Mouse (Mus musculus) liver, postnatal 0 days (tissue): ENCODE data around the gene Ptpn13.

Source experiments
- CTCF ChIP-seq: sonication (generic); IDR thresholded peaks from 2 replicates; pipeline ENCODE4 v1.5.1; 2016; ENCODE audit warnings: antibody characterized with exemption, low read depth
- EP300 ChIP-seq: IDR thresholded peaks from 2 replicates; pipeline ENCODE4 v1.6.1; 2016; ENCODE audit warnings: antibody characterized with exemption, low read depth, mild to moderate bottlenecking

DNA sequence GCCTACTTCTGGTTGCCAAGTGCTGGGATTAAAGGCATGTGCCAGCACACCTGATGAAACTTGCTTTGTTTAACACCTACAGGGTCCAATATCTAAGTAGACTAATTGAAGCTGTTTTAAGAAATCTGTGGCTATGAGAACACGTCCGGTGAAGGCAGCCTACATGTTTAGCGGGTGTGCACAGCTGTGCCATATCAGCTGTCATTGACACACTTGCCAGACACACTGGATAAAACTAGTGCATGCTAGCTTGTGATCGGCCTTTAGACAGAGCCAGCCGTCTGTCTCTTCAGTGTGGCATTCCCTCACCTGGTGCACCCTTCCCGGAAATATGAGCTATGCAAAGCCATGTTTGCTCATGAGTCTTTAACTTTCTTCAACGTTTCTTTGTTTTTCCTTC, 166.9 kb downstream of the Ptpn13 start:
- TF ChIP-seq EP300 (no peak), CTCF (no peak)
